Mouse (Mus musculus): ENCODE measurements at regions not wholly inside any gene's neighbourhood (a gene's known extent, or its start where the extent isn't known, plus 50 kb on each side); places are given as distances from the start of the nearest gene placed in this dataset.

DNA sequence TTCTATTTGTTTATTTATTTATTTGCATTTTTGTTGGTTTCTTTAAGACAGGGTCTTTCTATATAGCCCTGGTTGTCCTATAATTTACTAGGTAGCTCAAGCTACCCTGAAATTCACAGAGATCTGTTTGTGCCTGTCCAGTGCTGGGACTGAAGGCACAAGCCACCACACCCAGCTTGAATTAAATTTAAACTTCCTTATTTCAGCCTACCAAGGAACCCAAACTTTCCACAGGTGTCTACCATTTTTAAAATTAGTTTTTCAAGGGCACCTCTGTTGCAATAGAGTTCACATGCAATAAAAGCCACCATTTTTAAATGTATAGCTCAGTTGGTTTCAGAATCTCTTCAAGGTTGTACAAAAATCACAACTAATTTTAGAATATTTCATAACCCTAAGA, 110.2 kb upstream of the Spred1 start:
- no peak for DNase-seq (ENCODE audit: low spot score)
- intact Hi-C loops (cut with DNase I): no loop called here

DNA sequence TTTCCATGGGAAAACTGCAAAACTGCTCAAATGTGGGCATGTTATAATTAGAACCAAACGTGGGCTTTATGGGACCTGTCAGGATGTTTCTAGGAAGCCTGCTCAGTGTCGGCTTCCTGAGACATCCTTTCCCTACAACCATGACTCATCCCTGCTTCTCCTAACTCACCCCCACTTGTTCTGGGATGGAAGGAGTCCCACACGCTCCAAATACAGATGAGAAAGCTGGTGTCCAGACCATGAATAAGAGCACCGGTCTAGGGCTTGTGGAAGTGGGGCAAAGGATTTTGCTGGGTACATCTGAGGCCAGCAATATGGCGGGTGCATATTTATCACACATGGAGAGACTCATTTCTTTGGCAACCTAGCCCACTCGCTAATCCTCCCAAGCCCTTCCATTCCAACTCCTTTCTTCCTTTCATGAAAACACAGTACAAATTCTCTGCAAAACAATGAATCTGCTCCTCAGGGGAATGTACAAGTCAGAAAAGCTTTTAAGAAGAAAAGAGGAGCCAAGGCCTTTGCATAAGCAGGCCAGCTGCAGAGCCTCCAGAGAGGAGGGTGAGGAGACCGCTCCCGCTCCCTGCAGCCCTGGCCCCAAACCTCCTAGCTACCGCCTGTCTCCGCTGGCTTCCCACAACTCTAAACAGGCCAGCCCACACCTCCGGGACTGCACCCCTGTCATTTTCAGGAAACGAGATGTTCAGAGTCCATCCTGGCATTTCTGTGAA, 103.1 kb upstream of the Spred1 start:
- intact Hi-C loops (cut with DNase I): loop anchor here (1.0 to 2.0 kb wide), 3 partner anchors 33 to 102 kb away; no protein-coding TSS in a partner anchor
- peak; percentile 56 for DNase-seq (ENCODE audit: low spot score)

DNA sequence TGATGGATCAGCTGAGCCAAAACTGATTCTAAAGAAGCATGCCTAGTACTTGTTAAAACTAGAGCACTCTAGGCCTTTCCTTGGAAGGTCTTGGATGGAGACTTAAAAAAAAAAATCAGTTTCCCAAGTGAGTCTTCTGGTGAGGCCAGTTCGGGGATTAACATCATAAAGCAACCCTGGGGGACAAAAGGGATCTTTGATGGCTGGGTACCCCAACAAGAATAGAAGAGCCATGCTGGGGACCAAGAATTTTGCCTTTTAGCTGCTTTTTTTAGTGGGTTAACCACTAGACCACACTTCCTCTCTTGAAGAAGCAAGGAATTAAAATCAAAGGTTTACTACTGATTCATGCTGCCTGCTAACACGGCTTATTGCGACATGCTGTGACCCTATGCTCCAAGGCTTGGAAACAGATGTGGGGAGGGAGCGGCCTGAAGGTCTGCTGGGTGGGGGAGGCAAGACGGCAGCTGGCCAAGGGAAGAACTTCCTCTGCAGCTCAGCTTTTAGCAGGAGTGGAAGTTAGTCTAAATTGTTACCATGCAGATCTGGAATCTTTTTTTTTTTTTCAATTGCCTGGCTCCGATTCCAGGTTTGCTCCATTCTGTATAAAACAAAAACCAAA, 102.1 kb upstream of the Spred1 start:
- peak; percentile 82 for DNase-seq (ENCODE audit: low spot score)
- intact Hi-C loops (cut with DNase I): loop anchor here (1.0 to 2.0 kb wide), 3 partner anchors 34 to 101 kb away; no protein-coding TSS in a partner anchor

DNA sequence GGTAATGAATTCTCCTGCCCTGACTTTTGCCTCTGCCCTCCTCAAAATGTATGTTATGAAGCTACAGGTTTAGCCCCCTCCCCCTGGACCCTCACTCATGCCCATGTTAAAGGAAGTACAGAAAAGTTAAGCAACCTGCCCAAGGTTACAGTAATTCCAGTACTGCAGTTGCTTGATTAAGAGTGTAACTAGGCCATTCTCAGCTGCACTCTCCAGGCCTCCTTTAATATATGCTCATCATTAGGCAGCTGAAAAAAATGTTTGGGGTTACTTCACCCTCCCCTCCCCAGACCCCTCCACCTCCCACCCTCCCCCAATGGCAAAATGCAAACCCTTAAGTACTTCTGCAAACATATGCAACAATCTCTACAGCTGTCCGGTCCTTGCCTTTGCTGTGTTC, 101.6 kb upstream of the Spred1 start:
- intact Hi-C loops (cut with DNase I): loop anchor here (2.0 kb wide), 2 partner anchors 35 to 43 kb away; no protein-coding TSS in a partner anchor
- no peak for DNase-seq (ENCODE audit: low spot score)

DNA sequence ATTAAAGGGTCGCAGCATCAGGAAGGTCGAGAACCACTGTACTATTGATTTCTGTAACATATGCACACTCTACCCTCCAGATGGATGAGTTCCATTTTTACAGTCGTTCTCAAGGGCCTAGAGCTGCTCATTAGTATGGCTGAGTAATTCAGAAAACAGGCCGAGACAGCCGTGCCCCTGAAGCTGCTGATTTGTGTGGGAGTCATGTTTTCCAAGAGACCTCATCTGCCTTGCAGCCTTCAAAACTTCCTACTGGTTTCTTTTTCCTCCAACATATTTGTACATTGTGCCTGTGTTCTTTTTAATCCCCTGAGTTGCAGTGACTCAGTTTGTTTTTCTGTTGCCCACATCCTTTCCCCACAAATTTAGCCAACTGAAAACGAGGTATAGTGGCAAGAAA, 99.4 kb upstream of the Spred1 start:
- intact Hi-C loops (cut with DNase I): no loop called here
- DNase-seq (ENCODE audit: low spot score): no peak

DNA sequence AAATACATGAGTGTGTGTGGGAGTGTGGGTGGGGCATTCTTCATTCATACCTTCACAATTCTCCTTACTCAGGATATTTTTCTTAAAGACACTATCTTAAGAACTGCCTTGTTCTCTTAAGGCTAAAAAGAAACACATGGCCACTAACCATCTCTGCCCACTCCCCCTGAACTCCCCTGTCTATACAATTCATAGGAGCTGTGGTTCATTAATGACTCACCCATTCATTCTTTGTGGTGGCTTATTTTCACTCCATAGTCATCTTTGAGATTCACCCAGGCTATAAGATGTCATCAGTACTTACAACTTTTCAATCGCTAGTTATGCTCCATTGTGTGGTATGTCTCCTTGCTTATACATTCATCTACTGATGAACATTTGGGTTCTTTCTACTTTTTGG, 97.7 kb upstream of the Spred1 start:
- intact Hi-C loops (cut with DNase I): no loop called here
- no peak for DNase-seq (ENCODE audit: low spot score)

DNA sequence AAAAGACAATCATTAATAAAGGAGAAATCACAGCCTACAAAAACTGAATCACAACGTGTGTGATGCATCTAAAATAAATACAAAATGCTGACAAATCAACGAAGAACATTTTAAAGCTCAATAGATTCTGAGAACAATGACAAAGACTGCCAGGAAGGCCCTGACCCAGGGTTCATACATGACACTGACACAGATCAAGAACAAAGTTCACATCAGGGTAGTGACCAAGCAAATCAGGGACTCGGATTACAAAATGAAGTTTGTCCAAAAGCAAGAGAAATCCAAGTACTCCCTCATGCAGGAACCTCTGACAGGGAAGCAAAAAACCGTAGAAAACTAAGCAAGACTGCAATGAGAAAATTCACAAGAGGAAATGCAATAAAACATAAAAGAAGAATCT, 94.1 kb upstream of the Spred1 start:
- DNase-seq (ENCODE audit: low spot score): no peak
- intact Hi-C loops (cut with DNase I): no loop called here

DNA sequence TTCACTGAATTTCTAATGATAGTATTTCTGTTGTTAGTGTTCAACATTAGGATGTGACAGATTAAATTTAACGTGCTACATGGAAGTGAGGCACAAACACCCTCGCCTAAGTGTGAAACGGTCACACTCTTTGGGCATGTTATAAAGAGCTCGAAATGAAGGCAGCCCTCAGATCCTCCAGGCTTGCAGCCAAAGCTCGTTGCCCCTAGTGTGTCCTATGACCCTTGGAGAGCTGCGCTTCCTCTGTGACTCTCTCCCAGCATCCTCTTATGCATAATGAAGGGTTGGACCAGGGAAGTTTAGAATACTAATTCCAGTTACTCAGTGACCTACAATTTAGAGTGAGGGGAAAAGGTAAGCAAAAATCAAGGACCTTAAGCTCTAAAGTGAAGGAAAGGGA, 92.4 kb upstream of the Spred1 start:
- DNase-seq (ENCODE audit: low spot score): no peak
- intact Hi-C loops (cut with DNase I): no loop called here

DNA sequence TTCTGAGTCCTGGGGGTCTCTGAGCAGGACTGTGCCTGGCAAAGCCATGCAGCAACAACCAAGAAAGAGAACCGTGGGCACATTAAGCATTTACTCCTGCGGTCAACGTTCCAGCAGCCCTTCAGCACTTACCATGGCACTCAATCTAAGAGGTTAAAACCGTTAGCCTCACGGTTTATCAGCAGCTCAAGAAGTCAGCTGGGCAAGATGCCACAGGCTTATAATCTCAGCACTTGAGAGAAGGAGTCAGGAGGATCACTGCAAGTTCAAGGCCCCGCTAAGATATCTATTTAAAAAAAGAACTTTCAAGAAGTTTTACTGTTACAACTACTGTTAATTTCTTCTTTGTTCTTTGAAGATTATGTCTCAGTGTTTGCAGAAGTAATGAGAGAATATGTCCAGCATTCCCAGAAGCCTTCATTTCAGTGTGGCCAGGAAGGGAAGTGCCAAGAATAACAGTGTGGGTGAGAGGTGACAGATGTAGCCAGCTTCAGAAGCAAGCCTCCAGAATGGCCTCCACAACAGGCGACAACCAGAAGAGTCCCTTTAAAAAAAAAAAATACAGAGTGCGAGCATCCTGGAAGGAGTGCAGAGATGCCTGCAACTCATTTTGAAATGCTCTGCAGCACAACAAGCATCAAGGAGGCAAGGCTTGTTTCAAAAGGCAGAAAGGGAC, 84.8 kb upstream of the Spred1 start:
- intact Hi-C loops (cut with DNase I): no loop called here
- no peak for DNase-seq (ENCODE audit: low spot score)

DNA sequence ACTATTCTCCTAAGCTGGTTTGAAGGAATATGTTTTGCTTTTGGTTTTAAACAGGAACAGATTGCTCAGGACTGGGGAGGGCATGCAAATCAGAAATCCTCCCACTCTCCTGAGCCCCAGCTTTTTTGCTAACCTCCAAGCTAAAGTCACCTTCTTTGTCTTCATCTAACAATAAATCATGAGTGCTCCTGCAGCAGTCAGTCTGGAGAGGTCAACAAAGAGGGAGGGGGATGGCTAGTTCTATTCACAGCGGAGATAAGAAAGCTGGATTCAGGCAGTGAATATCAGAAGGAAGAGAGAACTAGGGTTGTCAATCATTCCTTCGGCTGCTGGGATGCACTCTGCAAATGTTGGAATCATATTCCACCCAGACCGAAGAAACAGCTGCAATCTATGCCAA, 81.0 kb upstream of the Spred1 start:
- no peak for DNase-seq (ENCODE audit: low spot score)
- intact Hi-C loops (cut with DNase I): no loop called here

DNA sequence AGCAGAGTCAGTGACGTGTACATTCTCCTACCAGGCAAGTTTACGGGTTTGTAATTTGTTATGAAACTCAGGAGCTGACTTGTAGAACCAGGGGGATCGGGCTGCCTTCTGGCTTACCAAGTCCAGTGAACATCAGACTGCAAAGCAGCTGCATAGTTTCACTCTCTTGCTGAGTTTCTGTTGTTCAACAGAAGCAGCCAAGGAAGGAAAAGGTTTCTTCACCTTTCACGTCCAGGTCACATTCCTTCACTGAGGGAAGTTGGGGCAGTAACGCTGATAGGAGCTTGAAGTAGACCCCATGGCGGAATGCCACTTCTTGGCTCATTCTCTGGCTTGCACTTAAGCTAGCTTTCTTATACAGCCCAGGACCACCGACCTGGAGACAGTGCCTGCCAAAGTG, 77.3 kb upstream of the Spred1 start:
- no peak for DNase-seq (ENCODE audit: low spot score)
- intact Hi-C loops (cut with DNase I): no loop called here

DNA sequence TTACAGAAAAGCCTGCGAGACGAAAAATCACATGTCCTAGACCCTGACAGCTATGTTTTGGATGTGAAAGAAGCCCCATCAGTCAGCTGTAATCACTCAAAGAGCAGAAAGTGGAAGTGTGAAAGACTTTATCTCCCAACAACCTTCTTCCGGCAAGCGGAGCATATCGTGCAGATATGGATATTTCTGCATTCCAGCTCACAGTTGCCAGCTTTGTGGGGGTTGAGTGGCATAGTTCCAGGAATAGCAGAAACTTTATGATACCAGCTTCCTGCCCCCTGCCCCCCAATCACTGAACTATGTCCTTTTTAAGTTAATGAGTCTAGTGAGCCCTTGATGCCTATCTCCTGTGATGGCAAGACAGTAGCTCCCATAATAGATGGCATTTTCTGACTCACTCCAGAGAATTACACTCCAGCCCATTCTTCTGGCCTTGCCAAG, 72.9 kb upstream of the Spred1 start:
- intact Hi-C loops (cut with DNase I): no loop called here
- DNase-seq (ENCODE audit: low spot score): no peak

DNA sequence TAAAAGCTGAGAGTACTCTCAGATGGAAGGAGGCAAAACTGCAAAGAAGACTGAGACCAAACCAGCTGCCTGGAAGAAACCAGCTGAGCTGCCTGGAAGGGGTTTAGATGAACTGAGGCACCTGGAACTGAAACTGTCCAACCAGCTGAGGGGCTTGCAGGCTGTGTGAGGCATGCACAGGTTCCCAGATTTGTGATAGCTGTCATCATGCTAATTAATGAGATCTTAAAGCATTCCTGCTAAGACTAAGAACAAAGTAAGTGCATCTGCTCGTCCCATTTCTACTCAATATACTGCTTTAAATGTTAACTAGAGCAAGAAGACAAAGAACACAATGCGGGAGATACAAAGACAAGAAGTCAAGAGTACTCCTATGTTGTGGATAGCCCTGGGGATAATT, 71.1 kb upstream of the Spred1 start:
- intact Hi-C loops (cut with DNase I): no loop called here
- no peak for DNase-seq (ENCODE audit: low spot score)

DNA sequence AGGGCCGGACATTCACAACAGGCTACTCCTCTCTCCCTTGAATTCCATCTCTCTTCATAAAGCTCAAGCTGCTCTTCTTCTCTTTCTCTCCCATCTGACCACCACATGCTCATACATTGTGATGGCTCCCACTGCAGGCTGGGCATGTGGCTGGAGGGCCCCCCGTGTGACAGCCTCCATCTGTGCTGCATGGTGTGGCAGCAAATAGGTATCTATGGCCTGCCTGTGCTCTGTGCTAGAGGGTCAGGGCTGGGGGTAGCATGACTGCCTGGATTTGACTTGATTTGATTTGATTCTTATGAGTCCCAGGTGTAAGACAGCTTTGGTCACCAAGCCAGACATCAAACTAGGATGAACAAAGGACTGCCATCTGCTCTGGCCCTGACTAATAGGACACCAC, 57.0 kb upstream of the Spred1 start:
- intact Hi-C loops (cut with DNase I): no loop called here
- DNase-seq (ENCODE audit: low spot score): no peak

DNA sequence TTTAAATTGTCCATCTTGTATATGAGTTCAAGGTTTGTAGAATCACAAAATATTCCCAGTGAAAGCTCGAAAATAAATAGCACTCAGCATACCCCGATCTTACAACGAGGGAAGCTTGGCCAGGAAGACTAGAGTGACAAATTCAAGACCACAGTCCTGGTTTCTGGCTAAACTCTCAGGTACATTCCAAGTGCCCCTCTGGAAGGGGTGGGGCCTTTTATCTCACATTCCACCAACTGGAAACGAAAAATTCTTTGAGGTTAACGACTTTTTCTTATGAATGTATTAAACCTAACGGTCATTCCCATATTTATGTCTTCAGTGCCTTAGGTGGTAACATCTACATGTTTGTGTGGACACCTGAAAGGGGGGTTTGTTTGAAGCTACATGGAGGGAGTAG, 50.8 kb upstream of the Spred1 start:
- intact Hi-C loops (cut with DNase I): no loop called here
- no peak for DNase-seq (ENCODE audit: low spot score)

DNA sequence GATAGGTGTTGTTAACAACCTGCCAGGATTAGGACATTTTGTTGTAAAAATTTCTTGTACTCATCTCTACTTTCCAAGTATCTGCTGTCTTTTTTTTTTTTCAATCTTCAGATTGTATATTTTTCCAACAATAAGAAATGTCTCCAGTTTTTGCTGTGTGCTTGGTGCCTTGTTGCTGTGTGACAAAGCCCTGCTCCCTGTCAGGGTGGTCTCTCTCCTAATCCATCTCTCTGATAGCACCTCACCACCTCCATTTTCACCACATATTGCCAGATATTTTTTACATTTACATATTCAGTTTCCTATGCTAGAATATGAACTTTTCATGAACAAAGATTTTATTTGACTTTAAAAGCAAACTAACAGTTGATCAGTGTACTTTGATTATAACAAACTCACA, 50.1 kb upstream of the Spred1 start:
- DNase-seq (ENCODE audit: low spot score): no peak

More for the DNA sequence above, 50.1 kb upstream of the Spred1 start:
- intact Hi-C loops (cut with DNase I): no loop called here

Data from heart, postnatal 25 days (tissue).